Mouse (Mus musculus) CD4-positive, CD25-positive, alpha-beta regulatory T cell, adult 2 months (primary cell): Measurements from ENCODE around the gene Cdv3.
A peak's percentile ranks its signal among the peaks of the same experiment; 100 is the strongest.

Experiments
- DNase-seq: peaks from one replicate; pipeline ENCODE4 v3.0.0-alpha.2; 2012; ENCODE audit warnings: low read depth, low spot score

Cdv3 gene

GRCm38 (mm10) chr9:103365290-103366247 lies at the start of gene Cdv3:
Gene Cdv3 (minus strand): TSS chr9:103365840.
- DNase-seq: peak; percentile 100

GRCm38 (mm10) chr9:103413457-103413856 lies 47.8 kb upstream of the Cdv3 start:
- DNase-seq: no peak

GRCm38 (mm10) chr9:103409119-103409518 lies 43.5 kb upstream of the Cdv3 start:
- no peak for DNase-seq

- DNase-seq: no peak
These were observed 42.6 kb upstream of the Cdv3 start for GRCm38 (mm10) chr9:103408136-103408777.

- DNase-seq: no peak
These were observed 37.8 kb upstream of the Cdv3 start for GRCm38 (mm10) chr9:103403331-103403973.

GRCm38 (mm10) chr9:103398509-103399157 lies 33.0 kb upstream of the Cdv3 start:
- DNase-seq: no peak

- no peak for DNase-seq
These were observed 27.6 kb upstream of the Cdv3 start for GRCm38 (mm10) chr9:103393256-103393655.

- DNase-seq: no peak
These were observed 26.2 kb upstream of the Cdv3 start for GRCm38 (mm10) chr9:103391796-103392372.

GRCm38 (mm10) chr9:103389261-103389660 lies 23.6 kb upstream of the Cdv3 start:
- no peak for DNase-seq

- DNase-seq: no peak
These were observed 21.5 kb upstream of the Cdv3 start for GRCm38 (mm10) chr9:103387011-103387653.

- DNase-seq: no peak
These were observed 20.9 kb upstream of the Cdv3 start for GRCm38 (mm10) chr9:103386573-103386972.

GRCm38 (mm10) chr9:103385600-103385999 lies 20.0 kb upstream of the Cdv3 start:
- no peak for DNase-seq

GRCm38 (mm10) chr9:103384141-103384796 lies 18.6 kb upstream of the Cdv3 start:
- DNase-seq: no peak

GRCm38 (mm10) chr9:103383576-103383975 lies 17.9 kb upstream of the Cdv3 start:
- no peak for DNase-seq

- DNase-seq: no peak
These were observed 17.3 kb upstream of the Cdv3 start for GRCm38 (mm10) chr9:103382989-103383388.

- DNase-seq: no peak
These were observed 14.9 kb upstream of the Cdv3 start for GRCm38 (mm10) chr9:103380566-103380965.

GRCm38 (mm10) chr9:103379199-103379598 lies 13.6 kb upstream of the Cdv3 start:
- no peak for DNase-seq

- no peak for DNase-seq
These were observed 13.0 kb upstream of the Cdv3 start for GRCm38 (mm10) chr9:103378686-103379085.

GRCm38 (mm10) chr9:103376346-103377320 lies 11.0 kb upstream of the Cdv3 start:
- DNase-seq: no peak
